Mouse (Mus musculus) effector memory CD4-positive, alpha-beta T cell, adult 5 months (primary cell): ENCODE data around the gene Gzmm. TPM values are rescaled to one million over a fixed set of nuclear protein-coding genes. Genes with fewer than 3 reads are reported as not detected.

Experiments used
- polyA plus RNA-seq: library from polyadenylated mRNA; unstranded; fragments of 100-300 nt; shearing (Covaris generic); gene quantifications from one replicate; pipeline ENCODE4 v1.2.1, GENCODE M21; 2017

Gene Gzmm
- polyA plus RNA-seq, result 2.7 TPM

GRCm38 (mm10) chr10:79688720-79689119 is at the start of gene Gzmm:
Gene Gzmm, plus strand, starts transcription at chr10:79689020.

GRCm38 (mm10) chr10:79645711-79646110 is 43.1 kb upstream of the Gzmm start, which contains the start of gene Odf3l2:
Gene Odf3l2, minus strand, starts transcription at chr10:79645738.

GRCm38 (mm10) chr10:79664131-79664665 is 24.6 kb upstream of the Gzmm start, which contains the start of gene Madcam1:
Gene Madcam1, plus strand, starts transcription at chr10:79664559.

GRCm38 (mm10) chr10:79668771-79669575 is 19.8 kb upstream of the Gzmm start, which contains the start of gene Tpgs1:
Gene Tpgs1, plus strand, starts transcription at chr10:79669369.

GRCm38 (mm10) chr10:79681591-79682245 is 7.1 kb upstream of the Gzmm start, which contains the start of gene Cdc34:
Gene Cdc34, plus strand, starts transcription at chr10:79682195.

GRCm38 (mm10) chr10:79704065-79704969 is 15.5 kb downstream of the Gzmm start, which contains the start of gene Bsg:
Gene Bsg, plus strand, starts transcription at chr10:79704491.

GRCm38 (mm10) chr10:79716254-79716987 is 27.6 kb downstream of the Gzmm start, which contains the start of gene Hcn2:
Gene Hcn2, plus strand, starts transcription at chr10:79716634.

Other genes with a start within 250 kb of the Gzmm start
- gene Vmn2r83, start 220.3 kb upstream of the Gzmm start, polyA plus RNA-seq, result not detected
- 1.7 TPM for gene Plpp2, start 155.2 kb upstream of the Gzmm start, polyA plus RNA-seq
- 49.2 TPM for gene Mier2, start 133.8 kb upstream of the Gzmm start, polyA plus RNA-seq
- gene Theg, start 101.7 kb upstream of the Gzmm start, polyA plus RNA-seq, result not detected
- gene C2cd4c, start 75.0 kb upstream of the Gzmm start, polyA plus RNA-seq, result not detected
- not detected for gene Shc2, start 51.1 kb upstream of the Gzmm start, polyA plus RNA-seq
- not detected for gene Odf3l2, start 43.3 kb upstream of the Gzmm start, polyA plus RNA-seq
- not detected for gene Madcam1, start 24.5 kb upstream of the Gzmm start, polyA plus RNA-seq
- gene Tpgs1, start 19.7 kb upstream of the Gzmm start, polyA plus RNA-seq, result 24.0 TPM
- gene Cdc34, start 6.8 kb upstream of the Gzmm start, polyA plus RNA-seq, result 83.3 TPM
- gene Bsg, start 15.5 kb downstream of the Gzmm start, polyA plus RNA-seq, result 178 TPM
- gene Hcn2, start 27.6 kb downstream of the Gzmm start, polyA plus RNA-seq, result 0.12 TPM
- gene Polrmt, start 57.6 kb downstream of the Gzmm start, polyA plus RNA-seq, result 33.4 TPM
- not detected for gene Fgf22, start 66.1 kb downstream of the Gzmm start, polyA plus RNA-seq
- gene Rnf126, start 77.9 kb downstream of the Gzmm start, polyA plus RNA-seq, result 47.0 TPM
- gene Fstl3, start 88.3 kb downstream of the Gzmm start, polyA plus RNA-seq, result 0.31 TPM
- not detected for gene Prss57, start 101.9 kb downstream of the Gzmm start, polyA plus RNA-seq
- gene Palm, start 104.6 kb downstream of the Gzmm start, polyA plus RNA-seq, result 3.5 TPM
- not detected for gene Misp, start 132.0 kb downstream of the Gzmm start, polyA plus RNA-seq
- 555 TPM for gene Ptbp1, start 165.4 kb downstream of the Gzmm start, polyA plus RNA-seq
- gene Prtn3, start 185.5 kb downstream of the Gzmm start, polyA plus RNA-seq, result not detected
- gene Plppr3, start 185.6 kb downstream of the Gzmm start, polyA plus RNA-seq, result 11.3 TPM
- gene Elane, start 197.2 kb downstream of the Gzmm start, polyA plus RNA-seq, result not detected
- not detected for gene Cfd, start 201.8 kb downstream of the Gzmm start, polyA plus RNA-seq
- 31.9 TPM for gene Med16, start 219.9 kb downstream of the Gzmm start, polyA plus RNA-seq
- gene Gm26602, start 221.8 kb downstream of the Gzmm start, polyA plus RNA-seq, result 11.6 TPM
- gene Kiss1r, start 228.0 kb downstream of the Gzmm start, polyA plus RNA-seq, result 0.26 TPM
- gene R3hdm4, start 232.2 kb downstream of the Gzmm start, polyA plus RNA-seq, result 113 TPM
- gene Arid3a, start 238.0 kb downstream of the Gzmm start, polyA plus RNA-seq, result 10.6 TPM